Mouse (Mus musculus) liver, postnatal 0 days (tissue): Measurements from ENCODE around the gene Rnase4. TPM values are rescaled to one million over a fixed set of nuclear protein-coding genes. Genes with fewer than 3 reads are reported as not detected.

ENCODE experiments used
- ATAC-seq: fragments of 200-750 bp; cut with Nextera tagmentation; 2 replicates; pipeline ENCODE4 v1.8.0; 2017; ENCODE audit warnings: mild to moderate bottlenecking, moderate library complexity
- DNase-seq: peaks from one replicate; pipeline ENCODE4 v3.0.0-alpha.2; 2016
- H3K27ac ChIP-seq: fragments of 300-500 bp; sonication (generic); 2 replicates; pipeline ENCODE4 v1.5.1; 2014; ENCODE audit warnings: antibody characterized with exemption, moderate library complexity, mild to moderate bottlenecking, low read depth
- H3K27me3 ChIP-seq: fragments of 300-500 bp; sonication (generic); 2 replicates; pipeline ENCODE4 v1.6.1; 2014; ENCODE audit warnings: low read length, control low read depth, mixed read lengths; ENCODE audit not compliant: insufficient read depth
- H3K36me3 ChIP-seq: fragments of 300-500 bp; sonication (generic); replicated peaks from 2 replicates; pipeline ENCODE4 v1.6.1; 2014; ENCODE audit warnings: mild to moderate bottlenecking, control low read depth, low read length, moderate library complexity, mixed read lengths; ENCODE audit not compliant: insufficient read depth
- H3K4me1 ChIP-seq: fragments of 300-500 bp; sonication (generic); 2 replicates; pipeline ENCODE4 v1.6.1; 2014; ENCODE audit warnings: antibody characterized with exemption, mild to moderate bottlenecking, control low read depth; ENCODE audit not compliant: insufficient read depth
- H3K4me2 ChIP-seq: fragments of 300-500 bp; sonication (generic); 2 replicates; pipeline ENCODE4 v1.6.1; 2014; ENCODE audit warnings: low read depth, mild to moderate bottlenecking, low read length, moderate library complexity, mixed read lengths
- H3K4me3 ChIP-seq: fragments of 300-500 bp; sonication (generic); 2 replicates; pipeline ENCODE4 v1.5.1; 2014; ENCODE audit warnings: low read depth, low read length
- H3K9ac ChIP-seq: fragments of 300-500 bp; sonication (generic); replicated peaks from 2 replicates; pipeline ENCODE4 v1.6.1; 2014; ENCODE audit warnings: mild to moderate bottlenecking, moderate library complexity
- H3K9me3 ChIP-seq: fragments of 300-500 bp; sonication (generic); 2 replicates; pipeline ENCODE4 v1.6.1; 2016; ENCODE audit warnings: mild to moderate bottlenecking, control low read depth, low read length, mixed read lengths
- CTCF ChIP-seq: sonication (generic); IDR thresholded peaks from 2 replicates; pipeline ENCODE4 v1.5.1; 2016; ENCODE audit warnings: antibody characterized with exemption, low read depth
- EP300 ChIP-seq: IDR thresholded peaks from 2 replicates; pipeline ENCODE4 v1.6.1; 2016; ENCODE audit warnings: antibody characterized with exemption, low read depth, mild to moderate bottlenecking
- WGBS: fragments of 180-500 bp; shearing (Covaris S2); extraction: QIAGEN DNeasy Blood & Tissue Kit; methylation state at CpG from one replicate; pipeline ENCODE4 v1.1.7; 2014; ENCODE audit not compliant: insufficient replicate concordance; 5-methylcytosine and 5-hydroxymethylcytosine counted together
- polyA plus RNA-seq: library from polyadenylated mRNA; unstranded; fragments of >200 nt; fragmentation: Nextera tagmentation; extraction: Ambion mirVana; gene quantifications from 2 replicates; pipeline ENCODE4 v1.2.1, GENCODE M21; 2015

The Rnase4 gene
- polyA plus RNA-seq, 1 experiment from 2014 or later: 221 TPM

GRCm38 (mm10) chr14:51054243-51055237 lies 36.3 kb upstream of the Rnase4 start:
- Histone ChIP-seq H3K27ac (no peak overlapping the region), H3K36me3 (no peaks in the 10 kb centered on the region), H3K4me2 (no peak overlapping the region), H3K27me3 (no peaks in the 10 kb centered on the region), H3K4me3 (no peak overlapping the region), H3K9ac (no peak overlapping the region), H3K9me3 (no peaks in the 10 kb centered on the region), H3K4me1 (peaks cover 8% of the 10 kb centered on the region)
- ATAC-seq (no peak), DNase-seq (no peak)
- WGBS: 55% methylated on average over 13 of the region's 13 CpGs
- TF ChIP-seq EP300 (no peak), CTCF (no peak)

GRCm38 (mm10) chr14:51057401-51057831 lies 33.5 kb upstream of the Rnase4 start, which contains the start of gene Rnase12:
Gene Rnase12, minus strand, starts transcription at chr14:51057661.
- peak within 1 kb of the TSS; percentile 43 for H3K4me2 ChIP-seq
- no peaks in the 10 kb centered on the region for H3K27me3 ChIP-seq
- no peak for TF ChIP-seq CTCF
- peak; percentile 35; the same call in 1 of the 2 replicates for TF ChIP-seq EP300
- no peak within 1 kb of the TSS; the same call in 1 of the 2 replicates for H3K4me3 ChIP-seq
- WGBS: 14% methylated on average over 9 of the region's 9 CpGs
- peaks cover 10% of the 10 kb centered on the region for H3K4me1 ChIP-seq
- no peaks in the 10 kb centered on the region for H3K36me3 ChIP-seq
- ATAC-seq (peak; percentile 66), DNase-seq (no peak)
- 0 out of 2 replicates have a peak within 1 kb of the TSS, but pooled peaks have one; percentile 19 for H3K27ac ChIP-seq
- no peak within 1 kb of the TSS for H3K9ac ChIP-seq
- no peaks in the 10 kb centered on the region for H3K9me3 ChIP-seq

- Histone ChIP-seq H3K27ac (no peak overlapping the region), H3K4me3 (no peak overlapping the region), H3K27me3 (no peaks in the 10 kb centered on the region), H3K4me1 (peaks cover 12% of the 10 kb centered on the region), H3K36me3 (no peaks in the 10 kb centered on the region), H3K9ac (no peak overlapping the region), H3K4me2 (no peak overlapping the region), H3K9me3 (no peaks in the 10 kb centered on the region)
- TF ChIP-seq EP300 (no peak), CTCF (no peak)
- WGBS: 86% methylated on average over 5 of the region's 5 CpGs
- ATAC-seq (no peak), DNase-seq (no peak)
Measured at GRCm38 (mm10) chr14:51060761-51061160, 30.1 kb upstream of the Rnase4 start.

GRCm38 (mm10) chr14:51068956-51069355 lies 21.9 kb upstream of the Rnase4 start:
- Histone ChIP-seq H3K36me3 (no peaks in the 10 kb centered on the region), H3K27ac (no peak overlapping the region), H3K27me3 (no peaks in the 10 kb centered on the region), H3K4me1 (peaks cover 6% of the 10 kb centered on the region), H3K9ac (no peak overlapping the region), H3K9me3 (no peaks in the 10 kb centered on the region), H3K4me3 (no peak overlapping the region), H3K4me2 (no peak overlapping the region)
- DNase-seq: no peak
- no peak for TF ChIP-seq CTCF
- 86% methylated on average over 5 of the region's 5 CpGs for WGBS
- ATAC-seq: no peak

- Histone ChIP-seq H3K27me3 (no peaks in the 10 kb centered on the region), H3K4me1 (peaks cover 6% of the 10 kb centered on the region), H3K36me3 (no peaks in the 10 kb centered on the region), H3K4me2 (no peak overlapping the region), H3K4me3 (no peak overlapping the region), H3K9me3 (no peaks in the 10 kb centered on the region), H3K27ac (no peak overlapping the region), H3K9ac (no peak overlapping the region)
- TF ChIP-seq EP300 (no peak), CTCF (peak; percentile 58)
- ATAC-seq (no peak), DNase-seq (peak; percentile 63)
- WGBS: 77% methylated on average over 2 of the region's 2 CpGs
Measured at GRCm38 (mm10) chr14:51069617-51070016, 21.3 kb upstream of the Rnase4 start.

- 82% methylated on average over 3 of the region's 3 CpGs for WGBS
- no peak for ATAC-seq
- Histone ChIP-seq H3K27ac (no peak within 1 kb of the TSS), H3K9ac (no peak within 1 kb of the TSS), H3K4me1 (no peaks in the 10 kb centered on the region), H3K36me3 (no peaks in the 10 kb centered on the region), H3K9me3 (no peaks in the 10 kb centered on the region), H3K27me3 (no peaks in the 10 kb centered on the region), H3K4me3 (no peak within 1 kb of the TSS), H3K4me2 (no peak within 1 kb of the TSS)
- DNase-seq: no peak
- TF ChIP-seq EP300: no peak
- TF ChIP-seq CTCF: no peak
Measured at GRCm38 (mm10) chr14:51074335-51074734, 16.5 kb upstream of the Rnase4 start, which contains the start of gene Olfr750. Gene Olfr750, minus strand, starts transcription at chr14:51074435.
